Comparison of ENCODE assay signal across 10 mouse cellular contexts in the genomic region with DNA sequence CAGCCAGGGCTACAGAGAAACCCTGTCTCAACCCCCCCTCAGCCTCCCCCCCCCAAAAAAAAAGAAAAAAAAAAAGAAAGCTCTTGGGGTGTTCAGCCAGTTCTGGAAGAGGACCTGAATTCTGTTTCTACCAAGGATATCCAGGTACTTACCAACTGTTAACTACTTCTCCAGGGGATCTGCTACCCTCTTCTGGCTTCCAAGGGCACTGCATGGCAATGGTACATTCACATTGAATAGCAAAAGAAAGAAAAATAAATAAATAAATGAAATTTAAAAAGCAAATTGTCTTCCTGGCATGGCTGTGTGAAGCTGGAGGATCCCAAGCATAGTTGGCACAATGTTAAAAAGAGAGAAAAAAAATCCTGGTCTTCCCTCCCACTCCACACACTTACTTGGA. TPM values are rescaled to one million over a fixed set of nuclear protein-coding genes. Genes with fewer than 3 reads are reported as not detected.
DNase-seq lines count a peak whose midpoint lies in the region; ATAC-seq and TF ChIP-seq lines count a peak whose summit lies in the region.
"Had no signal": no experiment of that assay in that cellular context is flagged by ENCODE, and none has a peak within 500 bp of the region (broad histone marks: within the 10 kb centered on the region; RNA-seq: fewer than 3 reads in every experiment).

No protein-coding gene starts in this region.

- ATAC-seq in common myeloid progenitor, adult 5-6 weeks (replicated peaks; ENCODE audit: low read depth, poor library complexity, severe bottlenecking): peak; percentile 39; the same call in 1 of the 2 replicates
- ATAC-seq in lung, postnatal 0 days: no peak

- no peaks in the 10 kb centered on the region for H3K4me1 ChIP-seq in lung, postnatal 0 days (ENCODE audit: insufficient read depth, low read depth, low read length)

- no peaks in the 10 kb centered on the region for H3K27me3 ChIP-seq in lung, postnatal 0 days (replicated peaks; ENCODE audit: insufficient read depth, low read length)

- H3K9me3 ChIP-seq in lung, postnatal 0 days (ENCODE audit: low read length): no peaks in the 10 kb centered on the region

- peak; percentile 75 for DNase-seq in embryo, embryonic 10 days (ENCODE audit: low spot score)
- no peak for DNase-seq in embryo, embryonic 9.5 days (ENCODE audit: extremely low spot score)
- DNase-seq in testis, postnatal 10 days (ENCODE audit: low spot score): peak; percentile 73
- DNase-seq in testis, postnatal 14 days (ENCODE audit: low spot score): no peak
- DNase-seq in kidney, postnatal 25 days: peak; percentile 83 to 88
- DNase-seq in lung, postnatal 0 days (ENCODE audit: low spot score): peak; percentile 83
- DNase-seq in urinary bladder, postnatal 36 days (ENCODE audit: low spot score in 2 of 2): peak; percentile 26 to 60

- H3K36me3 ChIP-seq in lung, postnatal 0 days (ENCODE audit: insufficient read depth, low read length): no peaks in the 10 kb centered on the region

- H3K4me3 ChIP-seq in lung, postnatal 0 days (ENCODE audit: low read depth, low read length): no peak overlapping the region

- TF ChIP-seq EP300 in lung, postnatal 0 days (IDR thresholded peaks at IDR 0.05): no peak

- H3K27ac ChIP-seq in lung, postnatal 0 days (ENCODE audit: low read length): no peak overlapping the region
- H3K27ac ChIP-seq: macrophage had no signal

- H3K9ac ChIP-seq in lung, postnatal 0 days (replicated peaks; ENCODE audit: low read depth): no peak overlapping the region

- peak; percentile 78 for TF ChIP-seq CTCF in lung, postnatal 0 days (IDR thresholded peaks at IDR 0.05)

- H3K4me2 ChIP-seq in lung, postnatal 0 days (replicated peaks; ENCODE audit: low read depth, low read length): no peak overlapping the region

RNA-seq across cellular contexts. Expression of a gene that starts 4.3 kb away (rescaled TPM):
- 36.6 and 46.4 TPM in 2 replicates for total RNA-seq in common myeloid progenitor, adult 5-6 weeks (2017)
- 6.6 and 7.4 TPM in 2 replicates for polyA plus RNA-seq in lung, postnatal 0 days (2015; fragmentation: Nextera tagmentation; extraction: Ambion mirVana)

RNA-seq across cellular contexts. Expression of a gene that starts 6.8 kb away (rescaled TPM):
- not detected in 2 replicates for total RNA-seq in common myeloid progenitor, adult 5-6 weeks (2017)
- 1.7 and 2.7 TPM in 2 replicates for polyA plus RNA-seq in lung, postnatal 0 days (2015; fragmentation: Nextera tagmentation; extraction: Ambion mirVana)
- polyA plus RNA-seq: macrophage had no signal

RNA-seq across cellular contexts. Expression of a gene that starts 11.5 kb away (rescaled TPM):
- not detected in 2 replicates for total RNA-seq in common myeloid progenitor, adult 5-6 weeks (2017)
- polyA plus RNA-seq in lung, postnatal 0 days (2015; fragmentation: Nextera tagmentation; extraction: Ambion mirVana): 0.11 TPM in 1 of 2 replicates, not detected in the other
- total RNA-seq: gastrocnemius, postnatal 4 days had no signal
- polyA plus RNA-seq: macrophage had no signal

RNA-seq across cellular contexts. Expression of a gene that starts 21.9 kb away (rescaled TPM):
- total RNA-seq in common myeloid progenitor, adult 5-6 weeks (2017): 58.5 and 105 TPM in 2 replicates
- polyA plus RNA-seq in lung, postnatal 0 days (2015; fragmentation: Nextera tagmentation; extraction: Ambion mirVana): 24.4 and 35.1 TPM in 2 replicates

RNA-seq across cellular contexts. Expression of a gene that starts 55.8 kb away (rescaled TPM):
- total RNA-seq in common myeloid progenitor, adult 5-6 weeks (2017): 4.3 TPM in 1 of 2 replicates, not detected in the other
- 1.0 and 1.1 TPM in 2 replicates for polyA plus RNA-seq in lung, postnatal 0 days (2015; fragmentation: Nextera tagmentation; extraction: Ambion mirVana)

Comparison
In these comparisons a context has a peak if more than half of its experiments do, and no peak if none do; other contexts are left out.
1. DNase-seq: peak in embryo, embryonic 10 days (single experiment), testis, postnatal 10 days (single experiment), kidney, postnatal 25 days (2 of 2), lung, postnatal 0 days (single experiment) and urinary bladder, postnatal 36 days (2 of 2); none in embryo, embryonic 9.5 days (single experiment) and testis, postnatal 14 days (single experiment).